Mouse (Mus musculus): ENCODE measurements around the gene BC051142. TPM values are rescaled to one million over a fixed set of nuclear protein-coding genes. Genes with fewer than 3 reads are reported as not detected.
A peak's percentile ranks its signal among the peaks of the same experiment; 100 is the strongest.

Gene BC051142
- polyA plus RNA-seq, 1 experiment, result 1.1 TPM

DNA sequence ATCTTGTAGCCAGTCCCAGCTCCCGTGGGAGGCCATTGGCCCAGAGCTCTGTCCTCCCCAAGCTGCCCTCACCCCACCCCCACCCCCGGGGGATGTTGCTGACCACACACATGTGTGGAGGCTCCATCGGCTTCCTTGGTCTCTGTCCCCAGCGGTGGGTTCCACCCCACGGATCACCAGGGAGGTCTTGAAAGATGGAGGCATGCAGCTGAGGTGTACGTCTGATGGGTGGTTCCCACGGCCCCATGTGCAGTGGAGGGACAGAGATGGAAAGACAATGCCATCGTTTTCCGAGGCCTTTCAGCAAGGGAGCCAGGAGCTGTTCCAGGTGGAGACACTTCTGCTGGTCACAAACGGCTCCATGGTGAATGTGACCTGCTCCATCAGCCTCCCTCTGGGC, 33.6 kb upstream of the BC051142 start:
- TF ChIP-seq POLR2A (IDR thresholded peaks at IDR 0.05; ENCODE audit: low read depth, low read length) (no peak), CTCF (IDR thresholded peaks at IDR 0.05; ENCODE audit: extremely low read depth, insufficient read depth, insufficient read length, insufficient replicate concordance) (no peak)

DNA sequence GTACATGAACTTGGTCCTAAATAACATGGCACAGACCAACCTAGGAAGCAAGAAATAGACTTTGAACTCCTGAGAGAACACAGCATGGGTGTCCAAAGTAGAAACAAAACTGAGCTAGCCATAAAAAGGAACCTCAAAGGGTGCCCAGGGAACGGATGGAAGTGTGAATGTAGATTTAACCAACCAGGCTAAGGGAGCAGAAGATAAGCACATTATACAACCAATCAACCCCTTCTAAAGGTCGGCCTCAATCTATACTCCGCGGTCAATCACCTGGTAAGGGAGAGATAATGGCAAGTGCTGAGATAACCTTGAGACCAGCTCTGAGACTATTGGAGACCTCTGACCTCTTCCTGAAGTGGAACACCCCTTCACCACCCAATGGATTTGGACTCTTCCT, 28.1 kb upstream of the BC051142 start:
- Histone ChIP-seq H3K27ac (ENCODE audit: insufficient read depth, low read length) (no peak overlapping the region), H3K4me3 (ENCODE audit: extremely low read depth, insufficient read depth, insufficient read length) (no peak overlapping the region), H3K36me3 (ENCODE audit: control insufficient read depth, insufficient read depth, low read length) (no peaks in the 10 kb centered on the region), H3K27me3 (ENCODE audit: control insufficient read depth, insufficient read depth, low read length) (no peaks in the 10 kb centered on the region), H3K4me1 (ENCODE audit: control insufficient read depth, insufficient read depth, insufficient read length) (no peaks in the 10 kb centered on the region)
- DNase-seq (ENCODE audit: low read depth in 1 of 2, low spot score in 2 of 2), result no peak
- TF ChIP-seq CTCF (IDR thresholded peaks at IDR 0.05; ENCODE audit: extremely low read depth, insufficient read depth, insufficient read length, insufficient replicate concordance) (no peak), POLR2A (IDR thresholded peaks at IDR 0.05; ENCODE audit: low read depth, low read length) (no peak)
- 88% methylated on average over 4 of the region's 4 CpGs for WGBS

More for the DNA sequence above, 33.6 kb upstream of the BC051142 start:
- no peak overlapping the region for H3K4me3 ChIP-seq (ENCODE audit: extremely low read depth, insufficient read depth, insufficient read length)
- H3K36me3 ChIP-seq (ENCODE audit: control insufficient read depth, insufficient read depth, low read length), result no peaks in the 10 kb centered on the region
- H3K27me3 ChIP-seq (ENCODE audit: control insufficient read depth, insufficient read depth, low read length), result no peaks in the 10 kb centered on the region
- WGBS, result 73% methylated on average over 10 of the region's 10 CpGs
- DNase-seq (ENCODE audit: low read depth in 1 of 2, low spot score in 2 of 2), result no peak
- H3K27ac ChIP-seq (ENCODE audit: insufficient read depth, low read length), result no peak overlapping the region
- peaks cover 6% of the 10 kb centered on the region; the same call in 1 of the 2 replicates for H3K4me1 ChIP-seq (ENCODE audit: control insufficient read depth, insufficient read depth, insufficient read length)

DNA sequence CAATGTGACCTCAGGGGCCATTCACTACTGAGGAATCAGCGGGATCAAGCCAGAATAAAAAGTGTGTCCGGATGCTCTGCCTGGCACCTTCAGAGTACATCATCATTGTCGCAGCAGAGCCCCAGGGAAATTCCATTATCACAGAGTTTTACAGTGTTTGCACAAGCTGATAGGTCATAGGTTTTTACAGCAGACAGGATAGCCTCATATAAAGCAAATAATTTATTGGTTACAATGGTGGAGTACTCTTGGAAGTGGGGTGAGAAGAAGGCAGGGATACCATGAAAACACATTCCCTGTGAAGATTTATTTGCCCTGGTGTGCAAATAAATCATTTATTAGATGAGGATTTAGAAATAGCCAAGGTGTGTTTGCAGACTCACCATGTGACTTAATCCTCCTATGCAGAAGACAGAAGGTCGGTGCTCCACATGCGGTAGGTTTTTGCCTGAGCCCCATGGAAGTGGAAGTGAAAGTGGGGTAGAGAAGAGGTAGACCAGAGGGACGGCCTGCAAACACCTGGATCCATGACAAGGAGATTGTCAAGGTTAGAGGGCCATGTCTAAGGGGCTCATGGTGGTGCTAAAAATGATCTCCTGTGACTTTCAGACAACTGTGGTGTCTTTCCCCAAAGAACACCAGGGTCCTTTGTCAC, 25.4 kb upstream of the BC051142 start:
- no peak overlapping the region for H3K4me3 ChIP-seq (ENCODE audit: extremely low read depth, insufficient read depth, insufficient read length)
- no peak overlapping the region for H3K27ac ChIP-seq (ENCODE audit: insufficient read depth, low read length)
- TF ChIP-seq CTCF (IDR thresholded peaks at IDR 0.05; ENCODE audit: extremely low read depth, insufficient read depth, insufficient read length, insufficient replicate concordance), result no peak
- no peaks in the 10 kb centered on the region for H3K36me3 ChIP-seq (ENCODE audit: control insufficient read depth, insufficient read depth, low read length)
- DNase-seq (ENCODE audit: low read depth in 1 of 2, low spot score in 2 of 2), result no peak
- 67% methylated on average over 6 of the region's 6 CpGs for WGBS
- H3K27me3 ChIP-seq (ENCODE audit: control insufficient read depth, insufficient read depth, low read length), result no peaks in the 10 kb centered on the region
- peaks cover 9% of the 10 kb centered on the region; the same call in 1 of the 2 replicates for H3K4me1 ChIP-seq (ENCODE audit: control insufficient read depth, insufficient read depth, insufficient read length)

DNA sequence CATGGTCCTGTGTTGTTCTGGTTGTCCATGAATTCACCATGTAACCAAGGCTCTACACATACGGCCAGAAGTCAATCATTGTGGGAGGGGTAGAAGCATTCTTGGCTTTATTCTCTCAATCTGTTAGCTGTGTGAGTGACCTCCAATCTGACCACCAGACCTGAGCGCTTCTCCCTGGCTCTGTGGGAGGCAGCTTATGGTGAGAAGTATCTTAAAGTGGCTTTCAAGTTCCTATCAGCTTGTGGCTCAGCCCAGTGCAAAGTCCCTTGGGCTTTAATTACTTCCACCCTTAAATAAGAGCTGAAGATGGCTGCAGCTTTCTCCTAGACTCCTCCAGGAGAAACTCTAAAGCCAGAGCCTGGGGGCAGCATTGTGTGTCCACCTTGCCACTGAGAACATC, 21.8 kb upstream of the BC051142 start, which contains the start of gene Btnl1:
Btnl1 (plus strand) TSS at position 286 of the 400 bp plus-strand sequence.
- Histone ChIP-seq H3K27ac (ENCODE audit: insufficient read depth, low read length) (peak within 1 kb of the TSS; percentile 65), H3K27me3 (ENCODE audit: control insufficient read depth, insufficient read depth, low read length) (no peaks in the 10 kb centered on the region), H3K4me3 (ENCODE audit: extremely low read depth, insufficient read depth, insufficient read length) (no peak within 1 kb of the TSS), H3K36me3 (ENCODE audit: control insufficient read depth, insufficient read depth, low read length) (no peaks in the 10 kb centered on the region), H3K4me1 (ENCODE audit: control insufficient read depth, insufficient read depth, insufficient read length) (peaks cover 11% of the 10 kb centered on the region; the same call in 1 of the 2 replicates)
- TF ChIP-seq POLR2A (IDR thresholded peaks at IDR 0.05; ENCODE audit: low read depth, low read length) (no peak), CTCF (IDR thresholded peaks at IDR 0.05; ENCODE audit: extremely low read depth, insufficient read depth, insufficient read length, insufficient replicate concordance) (no peak)
- WGBS, result 53% methylated on average over 2 of the region's 2 CpGs
- DNase-seq (ENCODE audit: low read depth in 1 of 2, low spot score in 2 of 2), result no peak

DNA sequence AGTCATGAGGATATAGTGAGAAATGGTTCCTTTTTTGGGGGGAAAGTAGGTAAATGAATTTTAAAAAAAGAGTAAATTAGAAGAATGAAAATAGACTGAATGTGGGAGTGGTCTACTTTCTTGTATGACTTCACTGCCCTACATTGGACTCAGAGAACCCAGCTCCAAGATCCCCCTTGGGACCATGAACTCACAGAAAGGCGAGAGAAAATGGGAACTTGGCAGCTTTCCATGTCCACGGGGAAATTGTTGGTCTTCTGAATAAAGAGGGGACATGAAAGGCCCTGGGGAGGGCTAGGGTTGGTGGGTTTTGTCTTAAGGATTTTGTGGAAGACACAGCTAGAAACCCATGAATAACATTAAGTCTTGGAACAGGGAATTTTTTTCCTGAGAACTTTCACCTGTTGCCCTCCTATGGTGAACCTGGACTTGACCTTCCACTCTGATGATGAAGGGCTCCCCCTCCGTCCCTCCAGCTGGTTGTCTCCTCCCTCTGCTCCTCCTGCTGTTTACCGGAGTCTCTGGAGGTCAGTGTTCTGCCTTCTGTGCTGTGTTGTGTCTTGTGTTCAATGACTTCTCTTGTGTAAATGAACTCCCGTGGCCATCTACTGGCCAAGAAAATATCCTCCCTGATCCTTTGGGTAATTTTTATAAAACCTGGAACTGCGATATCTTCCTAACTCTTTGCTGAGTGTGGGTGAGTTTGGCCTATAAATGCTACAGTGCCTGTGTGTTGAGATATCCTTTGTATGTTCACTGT, 21.0 kb upstream of the BC051142 start:
- no peak for TF ChIP-seq POLR2A (IDR thresholded peaks at IDR 0.05; ENCODE audit: low read depth, low read length)
- no peak for TF ChIP-seq CTCF (IDR thresholded peaks at IDR 0.05; ENCODE audit: extremely low read depth, insufficient read depth, insufficient read length, insufficient replicate concordance)
- DNase-seq (ENCODE audit: low read depth in 1 of 2, low spot score in 2 of 2), result no peak
- Histone ChIP-seq H3K4me1 (ENCODE audit: control insufficient read depth, insufficient read depth, insufficient read length) (peaks cover 11% of the 10 kb centered on the region; the same call in 1 of the 2 replicates), H3K36me3 (ENCODE audit: control insufficient read depth, insufficient read depth, low read length) (no peaks in the 10 kb centered on the region), H3K27me3 (ENCODE audit: control insufficient read depth, insufficient read depth, low read length) (no peaks in the 10 kb centered on the region), H3K4me3 (ENCODE audit: extremely low read depth, insufficient read depth, insufficient read length) (no peak overlapping the region), H3K27ac (ENCODE audit: insufficient read depth, low read length) (peak overlapping the region; percentile 65)
- WGBS, result 24% methylated on average over 6 of the region's 6 CpGs

DNA sequence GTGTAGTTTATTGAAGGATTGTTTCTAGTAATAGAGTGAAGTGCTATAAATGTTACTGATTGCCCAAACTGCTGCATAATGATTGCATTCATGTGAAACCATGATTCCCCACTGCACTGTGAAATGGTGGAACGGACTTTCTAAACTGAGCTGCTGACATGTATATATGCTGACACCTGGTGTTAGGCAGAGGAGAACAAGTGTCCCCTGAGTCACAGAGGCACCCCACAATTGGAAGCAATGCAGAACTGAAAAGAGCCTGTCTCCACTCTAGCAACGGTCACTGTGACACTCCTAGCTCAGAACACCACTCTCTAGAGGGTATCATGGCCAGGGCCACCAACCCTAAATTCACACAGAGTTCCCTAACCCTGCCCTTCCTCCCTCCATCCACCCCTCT, 19.9 kb upstream of the BC051142 start:
- H3K4me1 ChIP-seq (ENCODE audit: control insufficient read depth, insufficient read depth, insufficient read length), result peaks cover 11% of the 10 kb centered on the region; the same call in 1 of the 2 replicates
- TF ChIP-seq CTCF (IDR thresholded peaks at IDR 0.05; ENCODE audit: extremely low read depth, insufficient read depth, insufficient read length, insufficient replicate concordance) (peak; percentile 36; the same call in 1 of the 2 replicates), POLR2A (IDR thresholded peaks at IDR 0.05; ENCODE audit: low read depth, low read length) (no peak)
- no peaks in the 10 kb centered on the region for H3K36me3 ChIP-seq (ENCODE audit: control insufficient read depth, insufficient read depth, low read length)
- no peak overlapping the region for H3K27ac ChIP-seq (ENCODE audit: insufficient read depth, low read length)
- H3K27me3 ChIP-seq (ENCODE audit: control insufficient read depth, insufficient read depth, low read length), result no peaks in the 10 kb centered on the region
- DNase-seq (ENCODE audit: low read depth in 1 of 2, low spot score in 2 of 2), result peak in 1 of 2 experiments; percentile 38
- H3K4me3 ChIP-seq (ENCODE audit: extremely low read depth, insufficient read depth, insufficient read length), result no peak overlapping the region
- WGBS, result 37% methylated on average over 2 of the region's 2 CpGs
